Mouse (Mus musculus): ENCODE measurements at regions not wholly inside any gene's neighbourhood (a gene's known extent, or its start where the extent isn't known, plus 50 kb on each side); places are given as distances from the start of the nearest gene placed in this dataset.

GRCm38 (mm10) chr14:72884561-72884960, 164.4 kb downstream of the Cysltr2 start:
- peaks cover 17% of the 10 kb centered on the region for H3K4me1 ChIP-seq
- WGBS = 62% methylated on average over 4 of the region's 4 CpGs
- H3K4me3 ChIP-seq = no peak overlapping the region
- H3K27me3 ChIP-seq = no peaks in the 10 kb centered on the region
- no peak overlapping the region for H3K27ac ChIP-seq
- H3K4me2 ChIP-seq = no peak overlapping the region
- no peaks in the 10 kb centered on the region for H3K9me3 ChIP-seq
- H3K36me3 ChIP-seq = no peaks in the 10 kb centered on the region
- H3K9ac ChIP-seq = no peak overlapping the region
- ATAC-seq (ENCODE audit: borderline replicate concordance, extremely low read depth, low FRiP score, low TSS enrichment) = peak; percentile 50; the same call in 1 of the 2 replicates

- no peak overlapping the region for H3K27ac ChIP-seq
- no peaks in the 10 kb centered on the region for H3K27me3 ChIP-seq
- no peak for ATAC-seq (ENCODE audit: borderline replicate concordance, extremely low read depth, low FRiP score, low TSS enrichment)
- H3K36me3 ChIP-seq = no peaks in the 10 kb centered on the region
- no peak overlapping the region for H3K9ac ChIP-seq
- no peak overlapping the region for H3K4me2 ChIP-seq
- H3K4me3 ChIP-seq = no peak overlapping the region
- H3K4me1 ChIP-seq = no peaks in the 10 kb centered on the region
- no peaks in the 10 kb centered on the region for H3K9me3 ChIP-seq
Observed at GRCm38 (mm10) chr14:72877132-72877531, 167.3 kb upstream of the Fndc3a start.

GRCm38 (mm10) chr14:72873494-72873893, 163.7 kb upstream of the Fndc3a start:
- 80% methylated on average over 3 of the region's 3 CpGs for WGBS
- Histone ChIP-seq H3K27me3 (no peaks in the 10 kb centered on the region), H3K4me1 (peaks cover 6% of the 10 kb centered on the region; the same call in 1 of the 2 replicates), H3K9ac (no peak overlapping the region), H3K36me3 (no peaks in the 10 kb centered on the region), H3K9me3 (no peaks in the 10 kb centered on the region), H3K4me2 (no peak overlapping the region), H3K27ac (no peak overlapping the region), H3K4me3 (no peak overlapping the region)
- no peak for ATAC-seq (ENCODE audit: borderline replicate concordance, extremely low read depth, low FRiP score, low TSS enrichment)

GRCm38 (mm10) chr14:72869188-72869749, 159.5 kb upstream of the Fndc3a start:
- Histone ChIP-seq H3K4me3 (peak overlapping the region; percentile 11; the same call in 1 of the 2 replicates), H3K27me3 (no peaks in the 10 kb centered on the region), H3K4me2 (peak overlapping the region; percentile 40), H3K27ac (no peak overlapping the region), H3K36me3 (no peaks in the 10 kb centered on the region), H3K9ac (no peak overlapping the region), H3K4me1 (peaks cover 6% of the 10 kb centered on the region; the same call in 1 of the 2 replicates), H3K9me3 (no peaks in the 10 kb centered on the region)
- ATAC-seq (ENCODE audit: borderline replicate concordance, extremely low read depth, low FRiP score, low TSS enrichment) = no peak
- 32% methylated on average over 20 of the region's 20 CpGs for WGBS

GRCm38 (mm10) chr14:72866896-72867295, 157.1 kb upstream of the Fndc3a start:
- H3K4me2 ChIP-seq = no peak overlapping the region
- H3K27ac ChIP-seq = no peak overlapping the region
- no peaks in the 10 kb centered on the region for H3K9me3 ChIP-seq
- WGBS = 41% methylated on average over 2 of the region's 2 CpGs
- H3K36me3 ChIP-seq = no peaks in the 10 kb centered on the region
- ATAC-seq (ENCODE audit: borderline replicate concordance, extremely low read depth, low FRiP score, low TSS enrichment) = peak; percentile 77; the same call in 1 of the 2 replicates
- H3K9ac ChIP-seq = no peak overlapping the region
- H3K27me3 ChIP-seq = no peaks in the 10 kb centered on the region
- no peak overlapping the region for H3K4me3 ChIP-seq
- peaks cover 6% of the 10 kb centered on the region; the same call in 1 of the 2 replicates for H3K4me1 ChIP-seq

GRCm38 (mm10) chr14:72865531-72865930, 155.7 kb upstream of the Fndc3a start:
- no peaks in the 10 kb centered on the region for H3K27me3 ChIP-seq
- H3K4me2 ChIP-seq = no peak overlapping the region
- H3K9ac ChIP-seq = no peak overlapping the region
- no peaks in the 10 kb centered on the region for H3K36me3 ChIP-seq
- H3K4me3 ChIP-seq = no peak overlapping the region
- H3K27ac ChIP-seq = 0 out of 2 replicates have a peak overlapping the region, but pooled peaks have one; percentile 12
- peaks cover 6% of the 10 kb centered on the region; the same call in 1 of the 2 replicates for H3K4me1 ChIP-seq
- H3K9me3 ChIP-seq = no peaks in the 10 kb centered on the region
- ATAC-seq (ENCODE audit: borderline replicate concordance, extremely low read depth, low FRiP score, low TSS enrichment) = no peak

- H3K27me3 ChIP-seq = no peaks in the 10 kb centered on the region
- H3K27ac ChIP-seq = 0 out of 2 replicates have a peak overlapping the region, but pooled peaks have one; percentile 12
- no peak for ATAC-seq (ENCODE audit: borderline replicate concordance, extremely low read depth, low FRiP score, low TSS enrichment)
- H3K4me1 ChIP-seq = peaks cover 6% of the 10 kb centered on the region; the same call in 1 of the 2 replicates
- no peak overlapping the region for H3K4me3 ChIP-seq
- 80% methylated on average over 4 of the region's 4 CpGs for WGBS
- H3K36me3 ChIP-seq = no peaks in the 10 kb centered on the region
- no peaks in the 10 kb centered on the region for H3K9me3 ChIP-seq
- no peak overlapping the region for H3K9ac ChIP-seq
- H3K4me2 ChIP-seq = no peak overlapping the region
Observed at GRCm38 (mm10) chr14:72864792-72865191, 155.0 kb upstream of the Fndc3a start.

- Histone ChIP-seq H3K4me2 (no peak overlapping the region), H3K4me3 (no peak overlapping the region), H3K27me3 (no peaks in the 10 kb centered on the region), H3K27ac (no peak overlapping the region), H3K36me3 (no peaks in the 10 kb centered on the region), H3K9ac (no peak overlapping the region), H3K9me3 (no peaks in the 10 kb centered on the region), H3K4me1 (peaks cover under 1% of the 10 kb centered on the region; the same call in 1 of the 2 replicates)
- ATAC-seq (ENCODE audit: borderline replicate concordance, extremely low read depth, low FRiP score, low TSS enrichment) = no peak
- 67% methylated on average over 5 of the region's 5 CpGs for WGBS
Observed at GRCm38 (mm10) chr14:72864130-72864529, 154.3 kb upstream of the Fndc3a start.

GRCm38 (mm10) chr14:72862806-72863526, 153.2 kb upstream of the Fndc3a start:
- Histone ChIP-seq H3K27me3 (no peaks in the 10 kb centered on the region), H3K4me3 (no peak overlapping the region), H3K36me3 (no peaks in the 10 kb centered on the region), H3K9ac (no peak overlapping the region), H3K4me1 (no peaks in the 10 kb centered on the region), H3K4me2 (no peak overlapping the region), H3K27ac (no peak overlapping the region), H3K9me3 (no peaks in the 10 kb centered on the region)
- ATAC-seq (ENCODE audit: borderline replicate concordance, extremely low read depth, low FRiP score, low TSS enrichment) = no peak
- WGBS = 72% methylated on average over 7 of the region's 7 CpGs

- Histone ChIP-seq H3K9me3 (no peaks in the 10 kb centered on the region), H3K27me3 (no peaks in the 10 kb centered on the region), H3K4me1 (no peaks in the 10 kb centered on the region), H3K27ac (no peak overlapping the region), H3K4me3 (no peak overlapping the region), H3K36me3 (no peaks in the 10 kb centered on the region), H3K4me2 (no peak overlapping the region), H3K9ac (no peak overlapping the region)
- no peak for ATAC-seq (ENCODE audit: borderline replicate concordance, extremely low read depth, low FRiP score, low TSS enrichment)
- 92% methylated on average over 1 of the region's 1 CpGs for WGBS
Observed at GRCm38 (mm10) chr14:72854226-72854625, 144.4 kb upstream of the Fndc3a start.

GRCm38 (mm10) chr14:72853104-72853503, 143.3 kb upstream of the Fndc3a start:
- Histone ChIP-seq H3K9ac (no peak overlapping the region), H3K9me3 (no peaks in the 10 kb centered on the region), H3K4me1 (no peaks in the 10 kb centered on the region), H3K4me3 (no peak overlapping the region), H3K27ac (no peak overlapping the region), H3K36me3 (no peaks in the 10 kb centered on the region), H3K27me3 (no peaks in the 10 kb centered on the region), H3K4me2 (no peak overlapping the region)
- WGBS = 88% methylated on average over 3 of the region's 3 CpGs
- no peak for ATAC-seq (ENCODE audit: borderline replicate concordance, extremely low read depth, low FRiP score, low TSS enrichment)

- H3K9ac ChIP-seq = no peak overlapping the region
- no peaks in the 10 kb centered on the region for H3K36me3 ChIP-seq
- no peak for ATAC-seq (ENCODE audit: borderline replicate concordance, extremely low read depth, low FRiP score, low TSS enrichment)
- 68% methylated on average over 3 of the region's 3 CpGs for WGBS
- no peaks in the 10 kb centered on the region for H3K27me3 ChIP-seq
- no peaks in the 10 kb centered on the region for H3K9me3 ChIP-seq
- no peak overlapping the region for H3K4me2 ChIP-seq
- H3K27ac ChIP-seq = no peak overlapping the region
- no peaks in the 10 kb centered on the region for H3K4me1 ChIP-seq
- no peak overlapping the region for H3K4me3 ChIP-seq
Observed at GRCm38 (mm10) chr14:72850884-72851283, 141.1 kb upstream of the Fndc3a start.

All from lung, embryonic 15.5 days (tissue).